Mouse (Mus musculus) stomach, embryonic 15.5 days (tissue): ENCODE data around the gene Mga. TPM values are rescaled to one million over a fixed set of nuclear protein-coding genes. Genes with fewer than 3 reads are reported as not detected.

Experiments used
- ATAC-seq: fragments of 200-750 bp; cut with Nextera tagmentation; 2 replicates; pipeline ENCODE4 v1.8.0; 2017; ENCODE audit warnings: low read depth, moderate number of reproducible peaks, moderate TSS enrichment; ENCODE audit not compliant: insufficient read depth, low FRiP score
- H3K27ac ChIP-seq: fragments of 300-500 bp; sonication (generic); 2 replicates; pipeline ENCODE4 v1.5.1; 2015; ENCODE audit warnings: mild to moderate bottlenecking, inconsistent platforms
- H3K27me3 ChIP-seq: fragments of 300-500 bp; sonication (generic); replicated peaks from 2 replicates; pipeline ENCODE4 v1.6.1; 2015; ENCODE audit warnings: inconsistent platforms
- H3K36me3 ChIP-seq: fragments of 300-500 bp; sonication (generic); 2 replicates; pipeline ENCODE4 v1.6.1; 2015; ENCODE audit warnings: inconsistent platforms
- H3K4me1 ChIP-seq: fragments of 300-500 bp; sonication (generic); 2 replicates; pipeline ENCODE4 v1.6.1; 2015; ENCODE audit warnings: inconsistent platforms
- H3K4me2 ChIP-seq: fragments of 300-500 bp; sonication (generic); 2 replicates; pipeline ENCODE4 v1.6.1; 2015; ENCODE audit warnings: mild to moderate bottlenecking, inconsistent platforms
- H3K4me3 ChIP-seq: fragments of 300-500 bp; sonication (generic); replicated peaks from 2 replicates; pipeline ENCODE4 v1.5.1; 2015; ENCODE audit warnings: inconsistent platforms
- H3K9ac ChIP-seq: fragments of 300-500 bp; sonication (generic); 2 replicates; pipeline ENCODE4 v1.6.1; 2015; ENCODE audit warnings: inconsistent platforms
- H3K9me3 ChIP-seq: fragments of 300-500 bp; sonication (generic); 2 replicates; pipeline ENCODE4 v1.6.1; 2016; ENCODE audit warnings: inconsistent platforms
- WGBS: fragments of 180-500 bp; shearing (Covaris S2); methylation state at CpG from one replicate; pipeline ENCODE4 v1.1.7; 2015; 5-methylcytosine and 5-hydroxymethylcytosine counted together
- polyA plus RNA-seq: library from polyadenylated mRNA; unstranded; fragments of >200 nt; fragmentation: Nextera tagmentation; extraction: Ambion mirVana; gene quantifications from 2 replicates; pipeline ENCODE4 v1.2.1, GENCODE M21; 2015

Mga gene
- polyA plus RNA-seq, 1 experiment from 2014 or later: 23.3 TPM

- 0 out of 2 replicates have a peak, but pooled peaks cover 8% of the 10 kb centered on the region for H3K4me1 ChIP-seq
- no peak overlapping the region for H3K4me2 ChIP-seq
- WGBS: 73% methylated on average over 6 of the region's 6 CpGs
- H3K9ac ChIP-seq: no peak overlapping the region
- no peaks in the 10 kb centered on the region for H3K36me3 ChIP-seq
- no peaks in the 10 kb centered on the region for H3K9me3 ChIP-seq
- no peaks in the 10 kb centered on the region for H3K27me3 ChIP-seq
- H3K27ac ChIP-seq: no peak overlapping the region
- ATAC-seq: no peak
- H3K4me3 ChIP-seq: no peak overlapping the region
Observed at GRCm38 (mm10) chr2:119990881-119991280, 93.9 kb downstream of the Mga start.

- H3K4me1 ChIP-seq: 0 out of 2 replicates have a peak, but pooled peaks cover 11% of the 10 kb centered on the region
- no peak for ATAC-seq
- H3K27ac ChIP-seq: no peak overlapping the region
- H3K9me3 ChIP-seq: no peaks in the 10 kb centered on the region
- no peak overlapping the region for H3K4me3 ChIP-seq
- H3K4me2 ChIP-seq: no peak overlapping the region
- WGBS: 65% methylated on average over 2 of the region's 2 CpGs
- H3K36me3 ChIP-seq: no peaks in the 10 kb centered on the region
- no peaks in the 10 kb centered on the region for H3K27me3 ChIP-seq
- H3K9ac ChIP-seq: no peak overlapping the region
Observed at GRCm38 (mm10) chr2:119992349-119992748, 95.3 kb downstream of the Mga start.

- no peaks in the 10 kb centered on the region for H3K27me3 ChIP-seq
- 50% methylated on average over 2 of the region's 2 CpGs for WGBS
- no peak overlapping the region for H3K9ac ChIP-seq
- no peak for ATAC-seq
- no peak overlapping the region for H3K4me3 ChIP-seq
- H3K4me2 ChIP-seq: no peak overlapping the region
- no peak overlapping the region for H3K27ac ChIP-seq
- no peaks in the 10 kb centered on the region for H3K9me3 ChIP-seq
- H3K4me1 ChIP-seq: 0 out of 2 replicates have a peak, but pooled peaks cover 11% of the 10 kb centered on the region
- no peaks in the 10 kb centered on the region for H3K36me3 ChIP-seq
Observed at GRCm38 (mm10) chr2:119993515-119993914, 96.5 kb downstream of the Mga start.

GRCm38 (mm10) chr2:119994839-119995238 is 97.8 kb downstream of the Mga start:
- Histone ChIP-seq H3K4me3 (no peak overlapping the region), H3K27ac (peak overlapping the region; percentile 83), H3K27me3 (no peaks in the 10 kb centered on the region), H3K9ac (no peak overlapping the region), H3K36me3 (no peaks in the 10 kb centered on the region), H3K4me2 (no peak overlapping the region), H3K9me3 (no peaks in the 10 kb centered on the region), H3K4me1 (0 out of 2 replicates have a peak, but pooled peaks cover 11% of the 10 kb centered on the region)
- ATAC-seq: no peak
- WGBS: 78% methylated on average over 6 of the region's 6 CpGs

GRCm38 (mm10) chr2:119995391-119996281 is 98.6 kb downstream of the Mga start:
- Histone ChIP-seq H3K27me3 (no peaks in the 10 kb centered on the region), H3K36me3 (no peaks in the 10 kb centered on the region), H3K4me1 (0 out of 2 replicates have a peak, but pooled peaks cover 11% of the 10 kb centered on the region), H3K9ac (no peak overlapping the region), H3K9me3 (no peaks in the 10 kb centered on the region), H3K4me2 (no peak overlapping the region), H3K4me3 (no peak overlapping the region), H3K27ac (peak overlapping the region; percentile 83)
- no peak for ATAC-seq
- WGBS: 34% methylated on average over 9 of the region's 9 CpGs

- no peak overlapping the region for H3K9ac ChIP-seq
- 0 out of 2 replicates have a peak, but pooled peaks cover 11% of the 10 kb centered on the region for H3K4me1 ChIP-seq
- 87% methylated on average over 4 of the region's 4 CpGs for WGBS
- no peak overlapping the region for H3K4me3 ChIP-seq
- no peaks in the 10 kb centered on the region for H3K36me3 ChIP-seq
- H3K9me3 ChIP-seq: no peaks in the 10 kb centered on the region
- H3K4me2 ChIP-seq: no peak overlapping the region
- no peaks in the 10 kb centered on the region for H3K27me3 ChIP-seq
- no peak overlapping the region for H3K27ac ChIP-seq
- ATAC-seq: no peak
Observed at GRCm38 (mm10) chr2:119997354-119997753, 100.3 kb downstream of the Mga start.

- no peak overlapping the region for H3K9ac ChIP-seq
- H3K4me1 ChIP-seq: 0 out of 2 replicates have a peak, but pooled peaks cover 11% of the 10 kb centered on the region
- H3K27ac ChIP-seq: no peak overlapping the region
- no peak overlapping the region for H3K4me3 ChIP-seq
- H3K27me3 ChIP-seq: no peaks in the 10 kb centered on the region
- no peak for ATAC-seq
- H3K9me3 ChIP-seq: no peaks in the 10 kb centered on the region
- 90% methylated on average over 2 of the region's 2 CpGs for WGBS
- H3K36me3 ChIP-seq: 0 out of 2 replicates have a peak, but pooled peaks cover 4% of the 10 kb centered on the region
- no peak overlapping the region for H3K4me2 ChIP-seq
Observed at GRCm38 (mm10) chr2:119999731-120000130, 102.7 kb downstream of the Mga start.

- Histone ChIP-seq H3K27ac (no peak overlapping the region), H3K4me1 (0 out of 2 replicates have a peak, but pooled peaks cover 1% of the 10 kb centered on the region), H3K9me3 (no peaks in the 10 kb centered on the region), H3K4me3 (no peak overlapping the region), H3K9ac (no peak overlapping the region), H3K27me3 (no peaks in the 10 kb centered on the region), H3K4me2 (no peak overlapping the region), H3K36me3 (0 out of 2 replicates have a peak, but pooled peaks cover 4% of the 10 kb centered on the region)
- WGBS: 64% methylated on average over 3 of the region's 3 CpGs
- no peak for ATAC-seq
Observed at GRCm38 (mm10) chr2:120000882-120001584, 104.0 kb downstream of the Mga start.

GRCm38 (mm10) chr2:120001956-120002355 is 104.9 kb downstream of the Mga start:
- H3K36me3 ChIP-seq: 0 out of 2 replicates have a peak, but pooled peaks cover 4% of the 10 kb centered on the region
- no peaks in the 10 kb centered on the region for H3K27me3 ChIP-seq
- no peak overlapping the region for H3K9ac ChIP-seq
- H3K4me2 ChIP-seq: no peak overlapping the region
- no peaks in the 10 kb centered on the region for H3K4me1 ChIP-seq
- no peak overlapping the region for H3K27ac ChIP-seq
- WGBS: 73% methylated on average over 4 of the region's 4 CpGs
- no peak overlapping the region for H3K4me3 ChIP-seq
- ATAC-seq: no peak
- H3K9me3 ChIP-seq: no peaks in the 10 kb centered on the region

GRCm38 (mm10) chr2:120003970-120004369 is 106.9 kb downstream of the Mga start:
- Histone ChIP-seq H3K27ac (no peak overlapping the region), H3K9me3 (no peaks in the 10 kb centered on the region), H3K4me3 (no peak overlapping the region), H3K9ac (no peak overlapping the region), H3K36me3 (0 out of 2 replicates have a peak, but pooled peaks cover 4% of the 10 kb centered on the region), H3K27me3 (no peaks in the 10 kb centered on the region), H3K4me2 (no peak overlapping the region), H3K4me1 (no peaks in the 10 kb centered on the region)
- WGBS: 75% methylated on average over 2 of the region's 2 CpGs
- ATAC-seq: no peak

GRCm38 (mm10) chr2:120006696-120007095 is 109.7 kb downstream of the Mga start:
- H3K27ac ChIP-seq: no peak overlapping the region
- no peak for ATAC-seq
- H3K4me1 ChIP-seq: no peaks in the 10 kb centered on the region
- no peak overlapping the region for H3K4me3 ChIP-seq
- no peaks in the 10 kb centered on the region for H3K27me3 ChIP-seq
- WGBS: 95% methylated on average over 7 of the region's 7 CpGs
- 0 out of 2 replicates have a peak, but pooled peaks cover 4% of the 10 kb centered on the region for H3K36me3 ChIP-seq
- no peak overlapping the region for H3K4me2 ChIP-seq
- no peaks in the 10 kb centered on the region for H3K9me3 ChIP-seq
- no peak overlapping the region for H3K9ac ChIP-seq
